Mouse (Mus musculus) heart, adult 2 months (tissue): ENCODE measurements around the gene Tas2r109. TPM values are rescaled to one million over a fixed set of nuclear protein-coding genes. Genes with fewer than 3 reads are reported as not detected.
"Not testable (repeated sequence)": the region's sequence is repeated elsewhere in the genome, so short reads cannot be mapped to it uniquely, and the experiment has no call there.

Source experiments
- DNase-seq, 2 experiments: peaks; one replicate each; pipeline ENCODE4 v3.0.0; 2021
- H3K27ac ChIP-seq: fragments of 200-600 bp; 2 replicates; pipeline ENCODE4 v1.8.1; 2022
- H3K27me3 ChIP-seq: fragments of 200-500 bp; 2 replicates; pipeline ENCODE4 v1.6.1; 2012; ENCODE audit warnings: mild to moderate bottlenecking, low read length, inconsistent platforms, mixed read lengths; ENCODE audit not compliant: control insufficient read depth, insufficient read depth
- H3K36me3 ChIP-seq: fragments of 200-500 bp; 2 replicates; pipeline ENCODE4 v1.6.1; 2012; ENCODE audit warnings: low read length, inconsistent platforms; ENCODE audit not compliant: control insufficient read depth, insufficient read depth
- H3K4me1 ChIP-seq: fragments of 200-500 bp; 2 replicates; pipeline ENCODE4 v1.6.1; 2011; ENCODE audit warnings: low read length; ENCODE audit not compliant: control insufficient read depth, insufficient read depth
- H3K4me3 ChIP-seq: fragments of 200-600 bp; 2 replicates; pipeline ENCODE4 v1.8.1; 2022
- H3K79me2 ChIP-seq: fragments of 200-500 bp; replicated peaks from 2 replicates; pipeline ENCODE4 v1.6.1; 2012; ENCODE audit warnings: mild to moderate bottlenecking, inconsistent platforms, low read length, moderate library complexity, mixed read lengths; ENCODE audit not compliant: control insufficient read depth, insufficient read depth
- H3K9ac ChIP-seq: fragments of 200-500 bp; 2 replicates; pipeline ENCODE4 v1.6.1; 2012; ENCODE audit warnings: low read depth, mild to moderate bottlenecking, control low read depth, inconsistent platforms, low read length, mixed read lengths
- CTCF ChIP-seq: fragments of 200-600 bp; IDR thresholded peaks from 2 replicates; pipeline ENCODE4 v1.8.1; 2022; ENCODE audit warnings: antibody characterized with exemption, mild to moderate bottlenecking, moderate library complexity
- EP300 ChIP-seq: fragments of 200-500 bp; IDR thresholded peaks from 2 replicates; pipeline ENCODE4 v1.6.1; 2011; ENCODE audit warnings: low read depth, low read length, control low read depth; ENCODE audit not compliant: insufficient read depth
- POLR2A ChIP-seq: fragments of 200-500 bp; IDR thresholded peaks from 2 replicates; pipeline ENCODE4 v1.6.1; 2011; ENCODE audit warnings: mild to moderate bottlenecking, low read depth, low read length, control low read depth; ENCODE audit not compliant: insufficient read depth
- WGBS: fragments of 180-500 bp; shearing (Covaris S2); methylation state at CpG from one replicate; pipeline ENCODE4 v1.1.7; 2018; 5-methylcytosine and 5-hydroxymethylcytosine counted together
- intact Hi-C: fragments of 180-260 bp; cut with DNase I; formaldehyde crosslinking; loops from one replicate; pipeline ENCODE4 v1.15.1; 2025
- long read RNA-seq: library from polyadenylated mRNA; stranded (forward); transcript quantifications from one replicate; pipeline ENCODE4 v2.0.0, GENCODE M21; 2021
- polyA plus RNA-seq: library from polyadenylated mRNA; depleted of rRNA; stranded (reverse); fragments of >200 nt; gene quantifications from 2 replicates; pipeline ENCODE4 v1.2.3, GENCODE M21; 2012; rRNA removed
- total RNA-seq, 2 experiments: library from RNA; stranded (reverse); gene quantifications; 2 replicates each; pipeline ENCODE4 v1.2.3; 2021

Tas2r109 gene
- total RNA-seq: not detected
- not detected in 2 replicates for polyA plus RNA-seq
- long read RNA-seq: 0 reads

- TF ChIP-seq CTCF: no peak
- no peak for TF ChIP-seq EP300
- no peak for TF ChIP-seq POLR2A
- DNase-seq: no peak
- H3K4me1 ChIP-seq: no peaks in the 10 kb centered on the region
- H3K79me2 ChIP-seq: no peaks in the 10 kb centered on the region
- WGBS: 58% methylated on average over 2 of the region's 2 CpGs
- no peak within 1 kb of the TSS for H3K4me3 ChIP-seq
- H3K9ac ChIP-seq: no peak within 1 kb of the TSS
- H3K27me3 ChIP-seq: no peaks in the 10 kb centered on the region
- H3K36me3 ChIP-seq: no peaks in the 10 kb centered on the region
- no peak within 1 kb of the TSS for H3K27ac ChIP-seq
- intact Hi-C loops: no loop called here
Measured at GRCm38 (mm10) chr6:132980865-132981264, at the start of gene Tas2r109. Gene Tas2r109 (minus strand): TSS chr6:132980965.

- H3K36me3 ChIP-seq: no peaks in the 10 kb centered on the region
- H3K27me3 ChIP-seq: no peaks in the 10 kb centered on the region
- no peak for TF ChIP-seq CTCF
- TF ChIP-seq EP300: no peak
- TF ChIP-seq POLR2A: no peak
- no peak within 1 kb of the TSS for H3K4me3 ChIP-seq
- whole genome bisulfite sequencing: 38% methylated on average over 1 of the region's 1 CpGs
- H3K9ac ChIP-seq: no peak within 1 kb of the TSS
- H3K4me1 ChIP-seq: no peaks in the 10 kb centered on the region
- no peaks in the 10 kb centered on the region for H3K79me2 ChIP-seq
- no peak for DNase-seq
- no peak within 1 kb of the TSS for H3K27ac ChIP-seq
- intact Hi-C loops: no loop called here
Measured at GRCm38 (mm10) chr6:132957819-132958218, 22.9 kb downstream of the Tas2r109 start, which contains the start of gene Tas2r131. Gene Tas2r131 (minus strand): TSS chr6:132957919.

GRCm38 (mm10) chr6:132950802-132951201 lies 30.0 kb downstream of the Tas2r109 start, which contains the start of gene Tas2r129:
Gene Tas2r129 (plus strand): TSS chr6:132951102.
- Histone ChIP-seq H3K27ac (no peak within 1 kb of the TSS), H3K36me3 (no peaks in the 10 kb centered on the region), H3K4me1 (no peaks in the 10 kb centered on the region), H3K27me3 (no peaks in the 10 kb centered on the region), H3K4me3 (no peak within 1 kb of the TSS), H3K79me2 (no peaks in the 10 kb centered on the region), H3K9ac (no peak within 1 kb of the TSS)
- no peak for DNase-seq
- no peak for TF ChIP-seq POLR2A
- TF ChIP-seq EP300: no peak
- TF ChIP-seq CTCF: no peak
- WGBS: 64% methylated on average over 2 of the region's 2 CpGs
- intact Hi-C loops: no loop called here

- H3K4me3 ChIP-seq, intact Hi-C loops, H3K79me2 ChIP-seq, H3K36me3 ChIP-seq, H3K9ac ChIP-seq, H3K27ac ChIP-seq, H3K4me1 ChIP-seq, DNase-seq, H3K27me3 ChIP-seq: not testable (repeated sequence)
Measured at GRCm38 (mm10) chr6:132941376-132941775, 39.4 kb downstream of the Tas2r109 start.

Other genes with a start within 250 kb of the Tas2r109 start
- gene Tas2r115, start 242.9 kb downstream of the Tas2r109 start, total RNA-seq: not detected
- gene Tas2r115, start 242.9 kb downstream of the Tas2r109 start, polyA plus RNA-seq: not detected in 2 replicates
- gene Tas2r124, start 226.2 kb downstream of the Tas2r109 start, total RNA-seq: not detected
- not detected in 2 replicates for gene Tas2r124, start 226.2 kb downstream of the Tas2r109 start, polyA plus RNA-seq
- not detected for gene Tas2r102, start 218.8 kb downstream of the Tas2r109 start, total RNA-seq
- gene Tas2r102, start 218.8 kb downstream of the Tas2r109 start, polyA plus RNA-seq: not detected in 2 replicates
- not detected for gene Tas2r136, start 202.8 kb downstream of the Tas2r109 start, total RNA-seq
- gene Tas2r136, start 202.8 kb downstream of the Tas2r109 start, polyA plus RNA-seq: not detected in 2 replicates
- not detected for gene Tas2r117, start 178.1 kb downstream of the Tas2r109 start, total RNA-seq
- gene Tas2r117, start 178.1 kb downstream of the Tas2r109 start, polyA plus RNA-seq: not detected in 2 replicates
- not detected for gene Tas2r123, start 133.8 kb downstream of the Tas2r109 start, total RNA-seq
- not detected in 2 replicates for gene Tas2r123, start 133.8 kb downstream of the Tas2r109 start, polyA plus RNA-seq
- not detected for gene Tas2r116, start 125.5 kb downstream of the Tas2r109 start, total RNA-seq
- not detected in 2 replicates for gene Tas2r116, start 125.5 kb downstream of the Tas2r109 start, polyA plus RNA-seq
- not detected for gene Tas2r110, start 113.0 kb downstream of the Tas2r109 start, total RNA-seq
- not detected in 2 replicates for gene Tas2r110, start 113.0 kb downstream of the Tas2r109 start, polyA plus RNA-seq
- not detected for gene Tas2r113, start 88.0 kb downstream of the Tas2r109 start, total RNA-seq
- not detected in 2 replicates for gene Tas2r113, start 88.0 kb downstream of the Tas2r109 start, polyA plus RNA-seq
- gene Tas2r125, start 71.3 kb downstream of the Tas2r109 start, total RNA-seq: not detected
- gene Tas2r125, start 71.3 kb downstream of the Tas2r109 start, polyA plus RNA-seq: not detected in 2 replicates
- not detected for gene Tas2r129, start 29.9 kb downstream of the Tas2r109 start, total RNA-seq
- gene Tas2r129, start 29.9 kb downstream of the Tas2r109 start, polyA plus RNA-seq: not detected in 2 replicates
- not detected for gene Tas2r131, start 23.0 kb downstream of the Tas2r109 start, total RNA-seq
- gene Tas2r131, start 23.0 kb downstream of the Tas2r109 start, polyA plus RNA-seq: not detected in 2 replicates
- not detected for gene Tas2r103, start 56.1 kb upstream of the Tas2r109 start, total RNA-seq
- gene Tas2r103, start 56.1 kb upstream of the Tas2r109 start, polyA plus RNA-seq: not detected in 2 replicates
- not detected for gene Tas2r140, start 74.9 kb upstream of the Tas2r109 start, total RNA-seq
- gene Tas2r140, start 74.9 kb upstream of the Tas2r109 start, polyA plus RNA-seq: not detected in 2 replicates
- gene Smim10l1, start 123.9 kb upstream of the Tas2r109 start, total RNA-seq: 10 to 100 TPM; 59.1 to 66.0 TPM
- gene Smim10l1, start 123.9 kb upstream of the Tas2r109 start, polyA plus RNA-seq: 37.3 and 53.6 TPM in 2 replicates